Mouse (Mus musculus) ES-E14 (cell line): ENCODE measurements around the gene Rbfox1. TPM values are rescaled to one million over a fixed set of nuclear protein-coding genes. Genes with fewer than 3 reads are reported as not detected.

Experiments used
- DNase-seq: peaks from one replicate; pipeline ENCODE4 v3.0.0-alpha.2; 2013; ENCODE audit warnings: low read depth, low spot score
- H3K27ac ChIP-seq: 2 replicates; pipeline ENCODE4 v1.5.1; 2012; ENCODE audit warnings: low read depth, mild to moderate bottlenecking, low read length, moderate library complexity, mixed read lengths; ENCODE audit not compliant: poor library complexity, insufficient read depth, severe bottlenecking
- H3K36me3 ChIP-seq: 2 replicates; pipeline ENCODE4 v1.6.1; 2012; ENCODE audit warnings: mild to moderate bottlenecking, low read length, moderate library complexity, mixed read lengths; ENCODE audit not compliant: control insufficient read depth, poor library complexity, insufficient read depth, severe bottlenecking
- H3K4me1 ChIP-seq, 2 experiments: fragments of 150-350 bp in 1 of 2; sonication (generic) in 1 of 2; 2 replicates each; pipeline ENCODE4 v1.6.1; 2012; ENCODE audit warnings: low read length in 2 of 2, mild to moderate bottlenecking in 1 of 2, mixed read lengths in 1 of 2; ENCODE audit not compliant: control insufficient read depth in 2 of 2, insufficient read depth in 2 of 2, poor library complexity in 1 of 2
- H3K4me3 ChIP-seq, 2 experiments: fragments of 150-350 bp in 1 of 2; sonication (generic) in 1 of 2; 2 replicates each; pipeline ENCODE4 v1.5.1; 2012; ENCODE audit warnings: low read length in 2 of 2, low read depth in 1 of 2, mild to moderate bottlenecking in 1 of 2, mixed read lengths in 1 of 2; ENCODE audit not compliant: insufficient read depth in 1 of 2, poor library complexity in 1 of 2, severe bottlenecking in 1 of 2
- H3K9ac ChIP-seq: 2 replicates; pipeline ENCODE4 v1.6.1; 2012; ENCODE audit warnings: low read depth, mild to moderate bottlenecking, low read length, mixed read lengths; ENCODE audit not compliant: poor library complexity, insufficient read depth, severe bottlenecking
- H3K9me3 ChIP-seq: fragments of 150-350 bp; sonication (generic); 2 replicates; pipeline ENCODE4 v1.6.1; 2012; ENCODE audit warnings: low read depth, mild to moderate bottlenecking, low read length; ENCODE audit not compliant: control insufficient read depth, insufficient read depth
- CHD2 ChIP-seq: IDR thresholded peaks from 2 replicates; pipeline ENCODE4 v1.6.1; 2014; ENCODE audit warnings: mild to moderate bottlenecking, low read depth, low read length, inconsistent platforms
- HCFC1 ChIP-seq: IDR thresholded peaks from 2 replicates; pipeline ENCODE4 v1.6.1; 2012; ENCODE audit warnings: low read length, inconsistent platforms, borderline replicate concordance; ENCODE audit not compliant: insufficient read depth
- MAFK ChIP-seq: IDR thresholded peaks from 2 replicates; pipeline ENCODE4 v1.6.1; 2014; ENCODE audit warnings: mild to moderate bottlenecking, low read depth, low read length, inconsistent platforms; ENCODE audit not compliant: insufficient read depth
- ZC3H11A ChIP-seq: IDR thresholded peaks from 2 replicates; pipeline ENCODE4 v1.6.1; 2012; ENCODE audit warnings: low read depth, mild to moderate bottlenecking, inconsistent platforms, low read length, borderline replicate concordance
- ZNF384 ChIP-seq: IDR thresholded peaks from 2 replicates; pipeline ENCODE4 v1.6.1; 2012; ENCODE audit warnings: low read depth, low read length, inconsistent platforms
- in situ Hi-C, 2 experiments: fragments of 600-800 bp; cut with MboI; formaldehyde crosslinking; loops; one replicate each; pipeline ENCODE4 v1.15.1; 2025; ENCODE audit warnings: low sequenced_read_pairs in 2 of 2, inconsistent platforms in 1 of 2; ENCODE audit not compliant: unreplicated experiment in 2 of 2
- total RNA-seq: library from RNA; depleted of rRNA; stranded (reverse); fragments of 300-350 nt; gene quantifications from 2 replicates; pipeline ENCODE4 v1.2.3, GENCODE M21; 2012

Rbfox1 gene
- total RNA-seq, 1 experiment, result 0.18 TPM

DNA sequence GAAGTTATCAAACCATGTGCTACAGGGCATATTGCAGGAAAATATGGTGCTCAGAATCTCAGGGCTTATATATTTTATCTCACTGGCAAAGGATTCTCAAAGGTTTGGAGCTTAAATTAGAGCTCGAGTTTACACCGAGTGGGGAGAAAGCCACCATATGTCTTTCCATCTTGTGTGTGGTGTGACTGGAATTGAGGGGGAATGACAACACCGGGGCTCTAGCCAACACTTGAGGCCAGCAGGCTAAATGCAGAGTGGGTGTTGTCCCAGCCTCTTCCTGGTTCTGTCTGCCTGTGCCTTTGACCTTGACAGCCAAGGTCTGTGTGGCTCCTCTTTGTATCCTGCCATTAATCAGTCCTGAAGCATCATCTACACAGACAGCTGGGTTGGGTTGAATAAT is 157.6 kb downstream of the Rbfox1 start:
- no peak for TF ChIP-seq ZC3H11A
- TF ChIP-seq CHD2, result no peak
- no peak for TF ChIP-seq ZNF384
- TF ChIP-seq MAFK, result no peak
- TF ChIP-seq HCFC1, result no peak
- Histone ChIP-seq H3K4me1 (no peaks in the 10 kb centered on the region), H3K27ac (no peak overlapping the region), H3K9ac (no peak overlapping the region), H3K4me3 (no peak overlapping the region), H3K9me3 (no peaks in the 10 kb centered on the region), H3K36me3 (no peaks in the 10 kb centered on the region)
- peak; percentile 3 for DNase-seq
- in situ Hi-C loops, result no loop called here

GRCm38 (mm10) chr16:6048601-6049000 is 163.4 kb downstream of the Rbfox1 start:
- no peaks in the 10 kb centered on the region for H3K9me3 ChIP-seq
- H3K36me3 ChIP-seq, result no peaks in the 10 kb centered on the region
- no peak overlapping the region for H3K27ac ChIP-seq
- TF ChIP-seq ZNF384 (no peak), ZC3H11A (no peak), CHD2 (no peak), HCFC1 (no peak), MAFK (no peak)
- H3K4me3 ChIP-seq, result no peak overlapping the region
- DNase-seq, result no peak
- in situ Hi-C loops, result no loop called here
- no peaks in the 10 kb centered on the region for H3K4me1 ChIP-seq
- H3K9ac ChIP-seq, result no peak overlapping the region

GRCm38 (mm10) chr16:6062495-6062894 is 177.3 kb downstream of the Rbfox1 start:
- no peaks in the 10 kb centered on the region for H3K4me1 ChIP-seq
- H3K9ac ChIP-seq, result no peak overlapping the region
- DNase-seq, result no peak
- no peaks in the 10 kb centered on the region for H3K9me3 ChIP-seq
- no peak overlapping the region for H3K4me3 ChIP-seq
- TF ChIP-seq HCFC1 (no peak), ZNF384 (no peak), MAFK (no peak), ZC3H11A (no peak), CHD2 (no peak)
- in situ Hi-C loops, result no loop called here
- no peaks in the 10 kb centered on the region for H3K36me3 ChIP-seq
- H3K27ac ChIP-seq, result no peak overlapping the region

DNA sequence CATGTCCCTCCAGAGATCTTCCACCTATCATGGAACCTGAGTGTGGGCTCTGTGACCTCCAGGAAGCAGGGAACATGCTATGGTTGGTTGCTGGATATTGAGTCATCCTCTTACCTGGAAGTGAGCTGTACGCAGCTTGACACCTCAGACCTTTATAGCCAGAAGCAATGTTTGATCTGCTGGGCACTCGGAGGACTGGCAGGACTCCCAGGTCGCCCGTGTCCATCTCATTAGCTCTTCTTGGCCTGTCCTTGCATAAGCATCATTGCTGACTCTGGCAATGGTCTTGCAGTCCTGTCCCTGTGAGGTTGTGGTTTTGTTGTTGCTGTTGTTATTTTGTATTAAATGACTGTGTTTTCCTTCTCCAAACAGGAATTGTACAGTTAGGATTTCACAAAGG is 180.3 kb downstream of the Rbfox1 start:
- no peak for DNase-seq
- H3K4me3 ChIP-seq, result no peak overlapping the region
- H3K9me3 ChIP-seq, result no peaks in the 10 kb centered on the region
- in situ Hi-C loops, result no loop called here
- H3K27ac ChIP-seq, result no peak overlapping the region
- no peak for TF ChIP-seq ZC3H11A
- TF ChIP-seq MAFK, result no peak
- H3K36me3 ChIP-seq, result no peaks in the 10 kb centered on the region
- no peaks in the 10 kb centered on the region for H3K4me1 ChIP-seq
- H3K9ac ChIP-seq, result no peak overlapping the region

GRCm38 (mm10) chr16:6075442-6076050 is 190.4 kb downstream of the Rbfox1 start:
- Histone ChIP-seq H3K4me1 (no peaks in the 10 kb centered on the region), H3K4me3 (no peak overlapping the region), H3K9ac (no peak overlapping the region), H3K9me3 (no peaks in the 10 kb centered on the region), H3K27ac (no peak overlapping the region), H3K36me3 (no peaks in the 10 kb centered on the region)
- TF ChIP-seq MAFK (no peak), CHD2 (no peak), ZC3H11A (no peak), ZNF384 (no peak), HCFC1 (no peak)
- in situ Hi-C loops, result no loop called here
- no peak for DNase-seq
